Mouse (Mus musculus): ENCODE results near the gene Col9a2. TPM values are rescaled to one million over a fixed set of nuclear protein-coding genes. Genes with fewer than 3 reads are reported as not detected.
A peak's percentile ranks its signal among the peaks of the same experiment; 100 is the strongest.

Gene Col9a2
- polyA plus RNA-seq, 1 experiment from 2014 or later, result 8.3 TPM

DNA sequence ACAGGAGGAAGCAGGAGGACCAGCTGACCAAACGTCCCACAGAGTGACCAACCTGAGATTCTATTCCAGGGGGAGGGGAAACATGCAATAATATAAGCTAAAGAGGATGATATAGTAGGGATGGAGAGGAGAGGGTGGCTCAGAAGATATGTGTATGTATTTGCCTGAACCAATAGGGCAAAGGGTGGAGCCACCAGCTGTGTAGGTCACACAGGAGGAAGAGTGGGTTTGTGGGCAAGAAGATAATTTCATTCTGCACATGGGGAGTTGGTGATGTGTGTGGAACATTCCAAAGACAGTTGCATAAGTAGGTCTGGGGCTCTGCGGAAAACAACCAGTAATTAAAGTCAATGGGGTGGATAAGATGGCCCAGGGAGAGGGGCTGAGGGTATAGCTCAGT lies 13.5 kb upstream of the Col9a2 start:
- Histone ChIP-seq H3K36me3 (no peaks in the 10 kb centered on the region), H3K27me3 (no peaks in the 10 kb centered on the region), H3K27ac (no peak overlapping the region), H3K9ac (replicated peaks) (no peak overlapping the region), H3K4me2 (replicated peaks) (no peak overlapping the region), H3K4me3 (replicated peaks) (no peak overlapping the region), H3K4me1 (replicated peaks) (no peaks in the 10 kb centered on the region), H3K9me3 (no peaks in the 10 kb centered on the region)
- ATAC-seq, result no peak
- WGBS, result 71% methylated on average over 2 of the region's 2 CpGs

DNA sequence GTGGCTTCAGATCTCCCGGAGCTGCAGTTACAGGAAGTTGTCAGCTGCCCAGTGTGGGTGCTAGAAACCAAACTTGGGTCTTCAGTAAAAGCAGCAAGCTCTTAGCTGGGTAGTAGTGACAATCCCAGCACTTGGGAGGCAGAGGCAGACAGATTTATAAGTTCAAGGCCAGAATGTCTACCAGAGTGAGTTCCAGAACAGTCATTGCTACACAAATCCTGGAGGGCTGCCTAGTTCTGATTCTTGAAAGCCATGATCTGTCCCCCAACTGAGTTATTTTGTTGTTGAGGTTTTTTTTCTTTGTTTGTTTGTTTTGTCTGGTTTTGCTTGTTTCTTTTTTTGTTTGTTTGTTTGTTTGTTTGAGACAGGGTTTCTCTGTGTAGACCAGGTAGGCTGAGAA lies 11.0 kb upstream of the Col9a2 start:
- 81% methylated on average over 1 of the region's 1 CpGs for WGBS
- ATAC-seq, result no peak
- no peak overlapping the region for H3K9ac ChIP-seq (replicated peaks)
- no peak overlapping the region for H3K27ac ChIP-seq
- H3K4me1 ChIP-seq (replicated peaks), result no peaks in the 10 kb centered on the region
- no peak overlapping the region for H3K4me3 ChIP-seq (replicated peaks)
- H3K27me3 ChIP-seq, result no peaks in the 10 kb centered on the region
- H3K9me3 ChIP-seq, result no peaks in the 10 kb centered on the region
- H3K4me2 ChIP-seq (replicated peaks), result no peak overlapping the region
- H3K36me3 ChIP-seq, result no peaks in the 10 kb centered on the region

DNA sequence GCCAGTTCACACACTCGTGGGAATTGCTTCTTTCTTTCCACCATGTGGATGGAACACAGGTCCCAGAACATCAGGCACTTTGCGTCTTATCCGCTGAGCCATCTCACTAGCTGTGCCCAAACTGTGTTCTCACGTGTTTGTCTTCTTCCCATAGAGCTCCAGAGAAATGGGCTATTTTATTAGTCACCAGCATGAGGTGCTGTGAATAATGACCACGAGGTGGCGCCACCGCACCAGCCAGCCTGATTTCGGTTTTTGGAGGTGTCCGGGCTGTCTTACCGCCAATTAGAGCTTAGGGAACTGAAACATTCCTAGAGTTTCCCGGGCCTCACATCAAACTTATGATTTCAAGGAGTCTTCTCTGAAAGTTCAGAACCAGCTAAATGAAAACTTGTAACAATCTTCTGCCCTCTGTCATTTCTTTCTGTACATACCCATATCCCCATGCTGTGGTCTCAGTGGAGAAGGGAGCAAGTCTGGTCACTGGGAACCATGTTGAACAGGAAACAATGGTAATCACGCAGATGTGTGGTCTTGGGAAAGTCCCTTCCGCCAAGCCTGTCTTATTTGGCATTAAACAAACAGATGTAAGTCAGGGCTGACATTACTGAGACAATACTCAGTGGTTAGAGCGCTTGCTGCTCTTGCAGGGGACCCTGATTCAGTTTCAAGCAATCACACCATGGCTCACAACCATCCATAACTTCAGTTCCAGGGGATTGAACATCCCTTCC lies 10.4 kb upstream of the Col9a2 start:
- no peak overlapping the region for H3K9ac ChIP-seq (replicated peaks)
- H3K9me3 ChIP-seq, result no peaks in the 10 kb centered on the region
- no peaks in the 10 kb centered on the region for H3K4me1 ChIP-seq (replicated peaks)
- no peaks in the 10 kb centered on the region for H3K36me3 ChIP-seq
- no peaks in the 10 kb centered on the region for H3K27me3 ChIP-seq
- 26% methylated on average over 14 of the region's 14 CpGs for WGBS
- ATAC-seq, result peak; percentile 24; the same call in 1 of the 2 replicates
- no peak overlapping the region for H3K27ac ChIP-seq
- no peak overlapping the region for H3K4me3 ChIP-seq (replicated peaks)
- no peak overlapping the region for H3K4me2 ChIP-seq (replicated peaks)

DNA sequence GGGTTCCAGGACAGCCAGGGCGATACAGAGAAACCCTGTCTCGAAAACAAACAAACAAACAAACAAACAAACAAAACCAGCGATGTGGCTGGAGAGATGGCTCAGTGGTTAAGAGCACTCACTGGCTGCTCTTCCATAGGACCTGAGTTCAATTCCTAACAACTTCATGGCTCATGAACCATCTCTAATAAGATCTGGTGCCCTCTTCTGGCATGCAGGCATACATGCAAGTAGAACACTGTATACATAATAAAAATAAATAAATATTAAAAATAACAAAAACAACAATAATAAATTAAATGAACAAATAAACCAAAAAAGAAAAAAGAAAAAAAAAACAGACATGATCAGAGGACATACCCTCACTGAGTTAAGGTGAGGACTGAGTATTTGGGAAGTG lies 9.6 kb upstream of the Col9a2 start:
- Histone ChIP-seq H3K27me3 (no peaks in the 10 kb centered on the region), H3K4me2 (replicated peaks) (no peak overlapping the region), H3K36me3 (no peaks in the 10 kb centered on the region), H3K9me3 (no peaks in the 10 kb centered on the region), H3K4me1 (replicated peaks) (no peaks in the 10 kb centered on the region), H3K4me3 (replicated peaks) (no peak overlapping the region), H3K27ac (no peak overlapping the region), H3K9ac (replicated peaks) (no peak overlapping the region)
- 78% methylated on average over 3 of the region's 3 CpGs for WGBS
- ATAC-seq, result no peak

DNA sequence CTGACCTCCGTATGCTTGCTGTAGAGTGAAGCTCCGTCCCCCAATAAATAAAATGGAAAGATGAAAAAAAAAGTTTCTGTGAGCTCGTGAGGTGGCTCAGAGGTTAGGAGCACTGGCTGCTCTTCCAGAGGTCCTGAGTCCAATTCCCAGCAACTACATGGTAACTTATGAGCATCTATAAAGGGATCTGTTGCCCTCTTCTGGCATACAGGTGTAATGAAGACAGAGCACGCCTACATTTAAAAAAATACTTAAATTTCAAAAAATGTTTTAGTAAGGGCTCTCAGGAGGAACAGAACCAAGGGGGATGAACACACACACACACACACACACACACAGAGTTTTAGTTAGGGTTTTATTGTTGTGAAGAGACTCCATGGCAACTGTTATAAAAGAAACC lies 7.7 kb upstream of the Col9a2 start:
- Histone ChIP-seq H3K9me3 (no peaks in the 10 kb centered on the region), H3K4me3 (replicated peaks) (no peak overlapping the region), H3K4me2 (replicated peaks) (no peak overlapping the region), H3K27ac (no peak overlapping the region), H3K4me1 (replicated peaks) (no peaks in the 10 kb centered on the region), H3K9ac (replicated peaks) (no peak overlapping the region), H3K27me3 (no peaks in the 10 kb centered on the region), H3K36me3 (no peaks in the 10 kb centered on the region)
- 48% methylated on average over 4 of the region's 4 CpGs for WGBS
- ATAC-seq, result no peak

DNA sequence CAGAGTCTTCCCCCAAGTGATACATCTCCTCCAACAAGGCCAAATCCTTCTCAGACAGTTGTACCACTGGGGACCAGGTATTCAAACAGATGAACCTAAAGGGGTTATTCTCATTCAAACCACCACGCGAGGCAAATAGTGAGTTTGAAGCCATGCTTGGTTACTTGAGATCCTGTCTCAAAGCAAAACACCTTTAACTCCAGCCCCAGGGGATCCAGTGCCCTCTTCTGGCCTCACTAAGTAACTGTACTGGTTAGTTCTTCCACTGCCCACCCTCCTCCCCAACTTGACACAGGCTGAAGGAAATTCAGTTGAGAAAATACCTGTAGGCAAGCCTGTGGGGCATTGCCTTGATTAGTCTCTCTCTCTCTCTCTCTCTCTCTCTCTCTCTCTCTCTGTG lies 6.2 kb upstream of the Col9a2 start:
- WGBS, result 82% methylated on average over 2 of the region's 2 CpGs
- no peaks in the 10 kb centered on the region for H3K36me3 ChIP-seq
- ATAC-seq, result no peak

DNA sequence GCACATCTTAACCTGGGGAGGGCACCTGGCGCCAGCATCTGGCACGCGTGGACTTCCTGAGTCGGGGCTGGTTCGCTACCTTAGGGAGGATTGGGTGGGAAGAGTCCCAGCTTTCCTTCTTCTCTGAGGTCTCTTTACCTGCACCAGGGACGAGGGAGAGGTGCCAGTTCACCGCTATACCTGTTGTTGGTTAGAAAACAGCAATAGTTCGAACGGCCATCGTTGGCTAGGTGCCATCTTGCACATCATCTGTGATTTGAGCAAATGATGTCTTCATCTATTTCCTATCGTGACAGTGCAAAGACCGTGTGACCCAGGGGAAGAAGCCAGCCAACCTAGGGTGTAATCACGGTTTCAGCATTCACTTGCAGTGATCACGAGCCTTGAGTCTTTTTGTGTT lies 1.1 kb downstream of the Col9a2 start:
- peak overlapping the region; percentile 71 for H3K9ac ChIP-seq (replicated peaks)
- 59% methylated on average over 14 of the region's 14 CpGs for WGBS
- peaks cover 30% of the 10 kb centered on the region for H3K4me1 ChIP-seq (replicated peaks)
- H3K27me3 ChIP-seq, result peaks cover 33% of the 10 kb centered on the region
- peaks cover 2% of the 10 kb centered on the region; the same call in 1 of the 2 replicates for H3K36me3 ChIP-seq
- H3K9me3 ChIP-seq, result no peaks in the 10 kb centered on the region
- H3K4me2 ChIP-seq (replicated peaks), result peak overlapping the region; percentile 68
- H3K4me3 ChIP-seq (replicated peaks), result peak overlapping the region; percentile 44
- ATAC-seq, result peak; percentile 3; the same call in 1 of the 2 replicates
- no peak overlapping the region; the same call in 1 of the 2 replicates for H3K27ac ChIP-seq

More for the DNA sequence above, 6.2 kb upstream of the Col9a2 start:
- H3K27me3 ChIP-seq, result peaks cover 3% of the 10 kb centered on the region
- H3K9me3 ChIP-seq, result no peaks in the 10 kb centered on the region
- H3K4me3 ChIP-seq (replicated peaks), result no peak overlapping the region
- no peak overlapping the region for H3K9ac ChIP-seq (replicated peaks)
- no peak overlapping the region for H3K27ac ChIP-seq
- H3K4me2 ChIP-seq (replicated peaks), result no peak overlapping the region
- no peaks in the 10 kb centered on the region for H3K4me1 ChIP-seq (replicated peaks)

DNA sequence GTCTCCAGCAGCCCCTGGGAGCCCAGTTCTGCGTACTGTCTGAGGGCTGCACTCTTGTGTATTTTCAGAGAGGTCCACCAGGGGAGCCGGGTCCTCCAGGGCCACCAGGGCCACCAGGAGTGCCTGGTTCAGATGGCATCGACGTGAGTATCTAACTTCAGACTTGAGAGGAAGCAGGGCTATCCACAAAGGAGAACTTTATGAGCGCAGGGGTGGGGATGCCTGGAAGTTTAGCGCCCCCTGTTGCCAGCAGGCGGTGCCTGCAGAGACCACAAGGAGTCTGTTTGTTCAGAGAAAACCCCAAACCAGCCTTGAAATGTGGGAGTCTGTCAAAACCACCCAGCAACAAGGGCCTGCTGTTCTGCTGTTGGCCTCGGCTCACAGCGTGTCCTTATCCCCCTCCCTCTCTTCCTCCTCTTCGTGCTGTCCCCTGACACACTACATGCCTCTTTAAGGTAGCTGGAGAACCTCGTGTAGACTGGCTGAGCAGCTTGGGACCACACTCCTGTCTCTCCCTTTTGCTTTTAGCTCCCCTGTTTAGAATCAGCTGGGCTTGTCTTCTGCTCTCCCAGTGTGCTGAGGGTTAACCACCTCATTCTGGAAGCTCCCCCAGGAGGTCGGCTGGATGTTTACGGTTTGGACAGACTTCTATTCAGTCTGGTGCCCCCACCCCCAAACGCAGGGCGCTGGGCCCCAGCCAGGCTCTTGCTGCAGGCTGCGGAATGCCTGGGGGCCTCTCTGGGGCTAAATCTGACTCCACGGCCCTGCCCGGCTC lies 1.9 kb downstream of the Col9a2 start:
- Histone ChIP-seq H3K9ac (replicated peaks) (0 out of 2 replicates have a peak overlapping the region, but pooled peaks have one; percentile 39), H3K4me3 (replicated peaks) (no peak overlapping the region), H3K4me1 (replicated peaks) (peaks cover 30% of the 10 kb centered on the region), H3K9me3 (no peaks in the 10 kb centered on the region), H3K27ac (peak overlapping the region; percentile 68), H3K27me3 (peaks cover 33% of the 10 kb centered on the region), H3K36me3 (peaks cover 2% of the 10 kb centered on the region; the same call in 1 of the 2 replicates), H3K4me2 (replicated peaks) (peak overlapping the region; percentile 31)
- ATAC-seq, result peak; percentile 56
- 7% methylated on average over 18 of the region's 18 CpGs for WGBS

DNA sequence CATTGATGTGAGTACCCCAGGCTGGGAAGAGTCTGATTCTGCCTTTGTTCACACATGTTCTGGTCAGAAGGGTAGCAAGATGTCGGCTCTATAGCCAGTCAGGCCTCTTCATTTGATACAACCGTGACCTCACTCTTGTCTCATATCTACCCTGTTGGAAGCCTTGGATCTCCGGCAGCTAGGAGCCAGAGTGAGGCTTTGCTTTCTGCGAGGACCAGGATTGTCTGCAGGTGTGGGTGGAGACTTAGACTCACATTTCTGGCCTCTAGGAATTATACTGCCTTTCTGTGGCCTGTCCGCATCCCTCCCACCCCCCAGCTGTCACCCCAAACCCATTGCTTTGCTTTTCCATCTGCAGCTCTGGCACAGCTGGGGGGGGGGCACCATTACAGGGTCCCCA lies 3.3 kb downstream of the Col9a2 start:
- Histone ChIP-seq H3K9me3 (no peaks in the 10 kb centered on the region), H3K27me3 (peaks cover 33% of the 10 kb centered on the region), H3K36me3 (peaks cover 2% of the 10 kb centered on the region; the same call in 1 of the 2 replicates), H3K9ac (replicated peaks) (no peak overlapping the region), H3K27ac (no peak overlapping the region), H3K4me1 (replicated peaks) (peaks cover 30% of the 10 kb centered on the region), H3K4me3 (replicated peaks) (no peak overlapping the region), H3K4me2 (replicated peaks) (no peak overlapping the region)
- ATAC-seq, result no peak
- 62% methylated on average over 5 of the region's 5 CpGs for WGBS

DNA sequence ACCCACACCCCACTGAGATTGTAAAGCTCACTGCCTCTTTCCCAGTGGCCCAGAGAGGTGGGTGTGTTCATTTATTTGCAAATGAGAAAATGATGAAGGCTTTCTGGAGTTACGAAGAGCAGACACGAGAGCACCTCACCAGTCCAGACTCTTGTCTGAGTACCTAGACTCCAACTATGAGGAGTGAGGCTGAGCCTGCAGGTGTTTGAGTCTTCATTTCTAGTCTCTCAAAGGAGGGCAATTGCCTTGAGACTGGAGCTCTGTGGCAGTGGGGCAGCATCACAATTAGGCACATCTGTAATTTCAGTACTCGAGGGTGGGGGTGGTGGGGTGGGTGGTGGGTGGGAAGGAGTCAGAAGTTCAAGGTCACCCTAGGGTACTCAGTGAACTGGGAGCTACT lies 3.8 kb downstream of the Col9a2 start:
- H3K36me3 ChIP-seq, result peaks cover 2% of the 10 kb centered on the region; the same call in 1 of the 2 replicates
- peaks cover 30% of the 10 kb centered on the region for H3K4me1 ChIP-seq (replicated peaks)
- H3K4me3 ChIP-seq (replicated peaks), result no peak overlapping the region
- no peak overlapping the region for H3K4me2 ChIP-seq (replicated peaks)
- H3K27me3 ChIP-seq, result peaks cover 30% of the 10 kb centered on the region
- ATAC-seq, result no peak
- H3K9ac ChIP-seq (replicated peaks), result no peak overlapping the region
- WGBS, result 80% methylated on average over 3 of the region's 3 CpGs
- H3K27ac ChIP-seq, result no peak overlapping the region
- H3K9me3 ChIP-seq, result no peaks in the 10 kb centered on the region

DNA sequence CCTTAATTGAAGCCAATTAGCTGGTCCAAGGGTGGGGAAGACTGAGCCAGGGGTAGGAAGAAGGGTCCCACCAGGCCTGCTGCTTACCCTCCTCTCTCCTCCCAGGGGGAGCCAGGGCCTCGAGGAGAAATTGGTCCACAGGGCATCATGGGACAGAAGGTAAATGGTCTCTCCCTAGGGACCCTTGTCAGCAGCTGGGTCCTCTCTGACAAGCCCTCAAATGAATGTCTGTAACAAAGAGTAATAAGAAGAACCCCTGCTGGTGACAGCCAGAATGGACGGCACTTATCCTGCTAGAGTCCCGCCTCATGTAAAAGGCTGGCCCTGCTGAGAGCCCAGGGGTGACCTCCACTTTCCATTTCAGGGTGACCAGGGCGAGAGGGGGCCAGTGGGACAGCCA lies 12.7 kb downstream of the Col9a2 start:
- peaks cover 26% of the 10 kb centered on the region for H3K27me3 ChIP-seq
- 13% methylated on average over 4 of the region's 4 CpGs for WGBS
- H3K9me3 ChIP-seq, result no peaks in the 10 kb centered on the region
- no peak; the same call in 1 of the 2 replicates for ATAC-seq
- H3K36me3 ChIP-seq, result no peaks in the 10 kb centered on the region
- H3K27ac ChIP-seq, result no peak overlapping the region
- H3K4me3 ChIP-seq (replicated peaks), result no peak overlapping the region
- H3K4me1 ChIP-seq (replicated peaks), result peaks cover 13% of the 10 kb centered on the region
- H3K9ac ChIP-seq (replicated peaks), result no peak overlapping the region
- H3K4me2 ChIP-seq (replicated peaks), result no peak overlapping the region

All from midbrain, embryonic 13.5 days (tissue).